Mouse (Mus musculus) megakaryocyte, adult 5-6 weeks (primary cell): Measurements from ENCODE around the gene Pex10. TPM values are rescaled to one million over a fixed set of nuclear protein-coding genes. Genes with fewer than 3 reads are reported as not detected.

Experiments
- total RNA-seq, 2 experiments: library from RNA; stranded (forward) in 1 of 2; stranded (reverse) in 1 of 2; fragments of 153-499, 151-499 nt in 1 of 2; fragments of 221-1000, 200-1000 nt in 1 of 2; gene quantifications; 2 replicates each; pipeline versions ENCODE4 v1.2.3 to v1.2.4; 2015 to 2017

Pex10 gene
- total RNA-seq, 2 experiments from 2014 or later: 4.3 to 5.7 TPM

Other genes starting within 250 kb of the Pex10 start
- not detected in 2 replicates for gene Ttc34, start 229.6 kb upstream of the Pex10 start, total RNA-seq (2015)
- gene Ttc34, start 229.6 kb upstream of the Pex10 start, total RNA-seq (2017): 0.07 TPM in 1 of 2 replicates, not detected in the other
- gene Mmel1, start 197.4 kb upstream of the Pex10 start, total RNA-seq (2015): 0.25 TPM in 1 of 2 replicates, not detected in the other
- not detected in 2 replicates for gene Mmel1, start 197.4 kb upstream of the Pex10 start, total RNA-seq (2017)
- gene Fam213b, start 167.9 kb upstream of the Pex10 start, total RNA-seq (2015): 8.8 and 9.1 TPM in 2 replicates
- 5.5 and 6.6 TPM in 2 replicates for gene Fam213b, start 167.9 kb upstream of the Pex10 start, total RNA-seq (2017)
- gene Tnfrsf14, start 138.5 kb upstream of the Pex10 start, total RNA-seq (2015): 87.1 and 142 TPM in 2 replicates
- 67.2 and 77.3 TPM in 2 replicates for gene Tnfrsf14, start 138.5 kb upstream of the Pex10 start, total RNA-seq (2017)
- 0.25 and 0.27 TPM in 2 replicates for gene Hes5, start 106.1 kb upstream of the Pex10 start, total RNA-seq (2015)
- not detected in 2 replicates for gene Hes5, start 106.1 kb upstream of the Pex10 start, total RNA-seq (2017)
- 28.8 and 36.1 TPM in 2 replicates for gene Pank4, start 102.9 kb upstream of the Pex10 start, total RNA-seq (2015)
- gene Pank4, start 102.9 kb upstream of the Pex10 start, total RNA-seq (2017): 19.1 and 27.0 TPM in 2 replicates
- gene Plch2, start 10.2 kb upstream of the Pex10 start, total RNA-seq (2015): not detected in 2 replicates
- gene Plch2, start 10.2 kb upstream of the Pex10 start, total RNA-seq (2017): not detected in 2 replicates
- 133 and 141 TPM in 2 replicates for gene Rer1, start 19.4 kb downstream of the Pex10 start, total RNA-seq (2015)
- 116 and 130 TPM in 2 replicates for gene Rer1, start 19.4 kb downstream of the Pex10 start, total RNA-seq (2017)
- gene Morn1, start 19.6 kb downstream of the Pex10 start, total RNA-seq (2015): 0.71 TPM in 1 of 2 replicates, not detected in the other
- 0.95 and 1.1 TPM in 2 replicates for gene Morn1, start 19.6 kb downstream of the Pex10 start, total RNA-seq (2017)
- gene Ski, start 155.6 kb downstream of the Pex10 start, total RNA-seq (2015): 41.5 and 42.9 TPM in 2 replicates
- gene Ski, start 155.6 kb downstream of the Pex10 start, total RNA-seq (2017): 12.4 and 13.3 TPM in 2 replicates
- 32.6 and 34.2 TPM in 2 replicates for gene Faap20, start 182.8 kb downstream of the Pex10 start, total RNA-seq (2015)
- gene Faap20, start 182.8 kb downstream of the Pex10 start, total RNA-seq (2017): 11.7 and 18.3 TPM in 2 replicates